Mouse (Mus musculus) liver (tissue): ENCODE results near the gene Gm20708.
"Not testable (repeated sequence)": the region's sequence is repeated elsewhere in the genome, so short reads cannot be mapped to it uniquely, and the experiment has no call there.

Experiments
- DNase-seq: peaks from one replicate; pipeline ENCODE4 v3.0.0-alpha.2; 2020; ENCODE audit warnings: mixed read lengths

The Gm20708 gene

DNA sequence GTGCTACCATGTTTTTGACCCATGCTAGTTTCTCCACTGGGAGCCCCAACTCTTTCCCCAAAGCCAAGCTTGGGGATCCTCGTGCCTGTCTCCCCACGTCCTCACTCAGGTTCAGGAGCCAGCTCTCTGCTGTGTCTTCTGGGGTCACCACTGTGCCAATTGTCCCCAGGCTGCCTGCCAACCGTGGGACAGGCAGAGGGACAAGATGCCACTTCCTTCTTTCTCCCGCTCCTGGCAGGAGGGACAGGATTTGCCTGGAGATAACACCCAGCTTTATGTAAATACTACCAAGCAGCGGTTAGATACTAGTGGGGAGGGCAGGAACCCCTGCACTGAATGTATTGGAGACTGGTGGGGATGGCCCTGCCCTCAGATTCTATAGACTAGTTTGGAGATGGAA lies 4.4 kb downstream of the Gm20708 start:
- no peak for DNase-seq

DNA sequence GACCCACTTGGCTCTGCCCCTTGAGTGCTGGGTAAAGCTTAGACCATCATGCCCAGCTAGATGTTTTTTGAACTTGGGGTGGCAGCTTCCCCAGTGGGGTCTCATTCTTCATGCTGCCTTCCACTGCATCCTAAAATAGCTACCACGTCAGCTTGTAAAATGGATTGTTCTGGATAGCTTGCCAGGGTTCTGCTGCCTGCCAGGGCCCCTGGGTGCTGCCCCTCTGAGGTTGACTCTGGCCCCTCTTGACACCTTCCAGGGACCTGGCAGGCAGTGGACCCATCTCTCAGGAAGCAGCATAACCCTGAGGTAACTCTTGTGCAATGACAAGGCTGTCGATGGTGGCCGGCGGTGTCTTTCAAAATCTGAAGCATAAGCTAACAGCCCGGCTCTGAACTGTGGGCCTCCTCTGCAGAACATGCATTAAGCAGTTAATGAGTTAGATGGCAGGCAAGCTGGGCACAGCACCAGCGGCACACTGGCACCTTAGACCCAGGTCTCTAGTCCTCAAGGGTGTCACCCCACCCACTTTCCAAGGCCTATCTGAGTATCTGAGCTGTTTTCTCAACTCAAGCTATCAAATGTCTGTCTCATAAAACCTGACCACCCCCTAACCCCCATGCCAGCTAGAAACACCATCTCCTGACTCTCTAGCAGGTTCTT lies 5.4 kb downstream of the Gm20708 start:
- DNase-seq = no peak

DNA sequence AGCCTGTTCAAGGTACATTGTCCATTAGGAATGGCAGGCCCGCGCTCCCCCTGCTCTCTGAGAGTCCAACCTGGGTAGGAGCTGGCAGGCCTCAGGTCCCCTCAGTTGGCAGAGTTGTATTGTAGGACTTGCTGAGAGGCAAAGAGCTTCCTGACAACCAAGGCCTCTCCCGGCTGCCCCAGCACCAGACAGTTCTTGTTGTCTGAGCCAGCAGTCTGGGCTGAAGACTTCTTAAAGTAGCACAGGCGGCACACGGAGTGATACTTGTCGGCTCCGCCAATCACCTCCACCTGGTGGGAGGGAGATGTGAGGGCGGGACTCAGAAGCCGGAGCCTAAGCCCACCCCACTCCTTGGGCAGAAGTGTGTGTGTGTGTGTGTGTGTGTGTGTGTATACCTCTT lies 6.4 kb downstream of the Gm20708 start:
- DNase-seq = not testable (repeated sequence)

DNA sequence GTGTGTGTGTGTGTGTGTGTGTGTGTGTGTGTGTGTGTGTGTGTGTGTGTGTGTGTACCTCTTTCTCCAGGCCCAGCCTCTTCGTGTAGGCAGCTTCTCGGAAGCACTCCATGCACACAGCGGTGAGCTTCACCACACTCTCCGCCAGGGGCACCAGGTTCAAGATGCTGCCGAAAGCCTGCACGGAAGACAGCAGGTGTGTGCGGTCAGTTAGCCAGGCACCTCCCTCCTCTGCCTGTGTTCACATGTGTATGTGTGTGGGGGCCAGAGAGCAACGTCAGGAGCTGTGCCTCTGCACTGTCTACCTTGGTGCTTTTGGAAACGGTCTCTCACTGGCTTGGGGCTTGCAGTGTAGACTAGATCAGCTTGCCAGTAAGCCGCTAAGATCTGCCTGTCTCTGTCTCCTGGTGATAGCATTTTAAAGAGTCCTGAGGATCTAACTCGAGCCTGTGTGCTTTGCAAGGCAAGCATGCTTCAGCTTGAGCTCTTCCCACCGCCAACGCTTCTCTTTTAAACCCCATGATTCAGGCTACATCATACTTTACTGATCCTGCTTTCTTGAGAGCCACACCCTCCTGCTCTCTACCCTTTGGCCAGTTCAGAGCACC lies 7.0 kb downstream of the Gm20708 start:
- no peak for DNase-seq

GRCm38 (mm10) chr11:117819095-117819494 lies 9.6 kb downstream of the Gm20708 start:
- DNase-seq = no peak

GRCm38 (mm10) chr11:117820173-117820572 lies 10.7 kb downstream of the Gm20708 start:
- DNase-seq = no peak

GRCm38 (mm10) chr11:117821868-117822267 lies 12.4 kb downstream of the Gm20708 start:
- DNase-seq = no peak

- no peak for DNase-seq
Observed at GRCm38 (mm10) chr11:117822728-117823241, 13.3 kb downstream of the Gm20708 start.

DNA sequence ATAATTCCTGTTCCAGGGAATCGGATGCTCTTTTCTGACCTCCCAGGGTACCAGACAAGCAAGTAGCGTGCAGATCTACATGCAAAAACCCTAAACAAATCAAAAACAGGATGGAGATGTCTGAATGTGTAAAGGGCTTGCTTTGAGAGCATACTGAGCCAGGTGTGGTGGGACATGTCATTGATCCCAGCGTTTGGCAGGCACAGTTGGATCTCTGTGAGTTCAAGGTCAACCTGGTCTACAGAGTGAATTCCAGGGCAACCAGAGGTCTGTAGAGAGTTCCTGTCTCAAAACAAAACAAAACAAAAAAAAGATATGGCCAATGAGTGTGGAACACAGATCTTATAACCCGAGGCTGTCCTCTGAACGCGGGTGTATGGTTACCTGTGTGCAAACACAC lies 13.9 kb downstream of the Gm20708 start:
- DNase-seq = no peak

- DNase-seq = peak; percentile 86
Observed at GRCm38 (mm10) chr11:117824060-117824969, 14.8 kb downstream of the Gm20708 start.

- DNase-seq = peak; percentile 89
Observed at GRCm38 (mm10) chr11:117825333-117826101, 16.0 kb downstream of the Gm20708 start, which contains the start of the genes Afmid and Tk1. Gene Afmid, plus strand, starts transcription at chr11:117825924. Gene Tk1, minus strand, starts transcription at chr11:117826092.

DNA sequence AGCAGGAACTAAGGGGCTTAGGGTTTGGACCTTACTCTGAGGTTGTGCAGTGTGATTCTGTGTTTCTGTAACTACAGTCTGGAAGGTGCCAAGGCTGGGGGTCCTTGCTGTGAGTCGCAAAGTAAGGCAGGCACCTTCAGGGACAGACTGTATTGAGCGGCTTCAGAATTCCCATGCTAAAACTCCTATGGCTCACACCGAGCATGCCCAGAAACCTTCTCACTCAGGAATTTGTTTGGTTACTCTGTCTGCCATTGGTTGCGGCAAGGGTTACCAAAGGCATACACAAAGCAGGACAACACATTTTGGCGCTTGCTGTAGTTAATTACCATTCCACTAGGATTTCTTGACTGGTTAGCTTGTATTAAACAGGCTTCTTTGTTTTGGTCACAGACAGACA lies 16.7 kb downstream of the Gm20708 start:
- DNase-seq = peak; percentile 17

- no peak for DNase-seq
Observed at GRCm38 (mm10) chr11:117826916-117827315, 17.4 kb downstream of the Gm20708 start.

- DNase-seq = no peak
Observed at GRCm38 (mm10) chr11:117827386-117827785, 17.9 kb downstream of the Gm20708 start.

DNA sequence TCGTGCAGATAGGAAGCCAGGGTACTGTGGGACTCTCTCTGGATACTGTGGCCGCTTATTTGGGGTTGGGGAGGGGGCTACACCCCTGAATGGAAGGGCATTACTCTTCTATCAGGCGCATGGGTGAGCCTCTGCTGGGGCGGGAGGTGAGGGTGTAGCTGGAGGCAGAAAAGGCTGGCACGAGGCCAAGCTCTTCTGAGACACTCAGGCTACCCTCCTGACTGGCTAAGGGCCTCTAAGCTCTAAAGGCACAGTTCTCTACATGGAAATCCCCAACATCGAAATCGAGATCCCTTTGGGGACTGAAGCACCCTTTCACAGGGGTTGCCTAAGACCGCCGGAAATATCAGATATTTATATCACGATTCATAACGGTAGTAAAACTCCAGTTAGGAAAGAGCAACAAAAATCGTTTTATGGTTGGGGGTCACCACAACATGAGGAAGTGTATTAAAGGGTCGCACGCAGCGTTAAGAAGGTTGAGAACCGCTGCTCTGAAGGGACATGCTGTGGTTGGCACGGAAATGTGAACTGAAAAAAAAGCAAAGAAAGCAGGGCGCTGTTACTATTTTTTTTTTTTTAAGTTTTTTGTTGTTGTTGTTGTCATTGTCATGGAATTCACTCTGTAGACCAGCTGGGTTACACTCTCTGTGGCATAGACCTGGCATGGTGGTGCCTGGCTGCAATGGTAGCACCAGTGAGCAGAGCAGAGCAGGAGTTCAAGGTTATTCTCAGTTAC lies 18.9 kb downstream of the Gm20708 start:
- peak; percentile 59 for DNase-seq

GRCm38 (mm10) chr11:117828888-117829604 lies 19.6 kb downstream of the Gm20708 start:
- DNase-seq = peak; percentile 70

DNA sequence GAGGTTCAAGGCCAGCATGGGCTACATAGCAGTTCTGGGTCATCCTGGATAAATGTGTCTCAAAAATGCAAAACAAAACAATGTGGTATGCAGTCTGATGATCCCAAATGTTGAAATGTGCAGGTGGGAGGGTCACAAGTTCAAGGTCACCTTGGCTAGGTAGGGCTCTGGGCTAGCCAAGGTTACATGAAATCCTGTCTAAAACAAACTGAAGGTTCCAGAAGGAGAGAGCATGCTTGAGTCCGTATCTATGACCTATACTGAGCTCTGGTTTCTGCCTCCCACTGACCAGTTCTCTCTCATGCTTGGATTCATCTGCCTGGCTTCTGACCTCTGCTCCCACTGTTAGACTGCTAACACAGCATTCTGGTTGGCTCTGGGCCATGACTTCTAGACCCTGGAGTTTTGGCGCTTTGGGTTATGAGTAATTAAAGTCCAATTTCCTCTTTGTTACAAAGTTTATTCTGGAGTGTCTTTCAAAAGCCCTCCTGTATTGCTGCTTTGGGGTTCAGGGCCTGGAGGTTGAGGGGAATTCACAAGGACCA lies 20.3 kb downstream of the Gm20708 start:
- DNase-seq = peak; percentile 21

GRCm38 (mm10) chr11:117830401-117830800 lies 20.9 kb downstream of the Gm20708 start:
- DNase-seq = peak; percentile 40

- DNase-seq = peak; percentile 96
Observed at GRCm38 (mm10) chr11:117832086-117832969, 22.9 kb downstream of the Gm20708 start.

- not testable (repeated sequence) for DNase-seq
Observed at GRCm38 (mm10) chr11:117833509-117833908, 24.0 kb downstream of the Gm20708 start.
